Comparison of ENCODE assay signal across 15 mouse cellular contexts in genomic region chr4:123635428-123635827, GRCm38 (mm10). TPM values are rescaled to one million over a fixed set of nuclear protein-coding genes. Genes with fewer than 3 reads are reported as not detected.
DNase-seq lines count a peak whose midpoint lies in the region; ATAC-seq and TF ChIP-seq lines count a peak whose summit lies in the region.
"Had no signal": no experiment of that assay in that cellular context is flagged by ENCODE, and none has a peak within 500 bp of the region (broad histone marks: within the 10 kb centered on the region; RNA-seq: fewer than 3 reads in every experiment).

No protein-coding gene starts in this region.

- H3K4me1 ChIP-seq in kidney, adult 2 months (ENCODE audit: control insufficient read depth, insufficient read depth, low read length), result peaks cover 21% of the 10 kb centered on the region
- H3K4me1 ChIP-seq in ES-Bruce4 (ENCODE audit: control insufficient read depth, insufficient read depth, low read length), result peaks cover 4% of the 10 kb centered on the region
- H3K4me1 ChIP-seq in bone marrow macrophage, adult 2 months (ENCODE audit: control insufficient read depth, insufficient read depth, low read length), result peaks cover 41% of the 10 kb centered on the region
- peaks cover 7% of the 10 kb centered on the region; the same call in 1 of the 2 replicates for H3K4me1 ChIP-seq in lung, postnatal 0 days (ENCODE audit: insufficient read depth, low read depth, low read length)

- no peaks in the 10 kb centered on the region for H3K9me3 ChIP-seq in ES-Bruce4 (replicated peaks; ENCODE audit: control insufficient read depth, insufficient read depth, low read length, poor library complexity, severe bottlenecking)
- no peaks in the 10 kb centered on the region for H3K9me3 ChIP-seq in lung, postnatal 0 days (ENCODE audit: low read length)
- H3K9me3 ChIP-seq: hindbrain, embryonic 13.5 days; limb, embryonic 10.5 days had no signal

- peak; percentile 61 for DNase-seq in kidney, adult 2 months
- no peak for DNase-seq in kidney, postnatal 10 days
- peak; percentile 61 for DNase-seq in lung, postnatal 0 days (ENCODE audit: low spot score)
- DNase-seq in cerebellum, adult 11-12 months, result no peak
- DNase-seq in spleen, adult 18-20 months, result no peak
- DNase-seq in right cerebral cortex, postnatal 25 days, result no peak
- DNase-seq: cerebellum, postnatal 36 days had no signal

- no peak overlapping the region for H3K4me3 ChIP-seq in kidney, adult 2 months (ENCODE audit: insufficient read depth, low read depth, low read length)
- H3K4me3 ChIP-seq in ES-Bruce4 (ENCODE audit: low read depth, low read length), result no peak overlapping the region
- H3K4me3 ChIP-seq in bone marrow macrophage, adult 2 months (ENCODE audit: insufficient read depth, low read length), result no peak overlapping the region
- no peak overlapping the region for H3K4me3 ChIP-seq in lung, postnatal 0 days (ENCODE audit: low read depth, low read length)
- H3K4me3 ChIP-seq: hindbrain, embryonic 13.5 days; layer of hippocampus, adult 2 months; limb, embryonic 10.5 days; myocyte had no signal

- H3K27ac ChIP-seq in kidney, adult 2 months (ENCODE audit: insufficient read depth, low read depth, low read length), result peak overlapping the region; percentile 46; the same call in 1 of the 2 replicates
- H3K27ac ChIP-seq in ES-Bruce4 (ENCODE audit: insufficient read depth, low read length), result peak overlapping the region; percentile 81
- H3K27ac ChIP-seq in bone marrow macrophage, adult 2 months (ENCODE audit: insufficient read depth, low read depth, low read length), result peak overlapping the region; percentile 30; the same call in 1 of the 2 replicates
- peak overlapping the region; percentile 34; the same call in 1 of the 2 replicates for H3K27ac ChIP-seq in lung, postnatal 0 days (ENCODE audit: low read length)
- H3K27ac ChIP-seq: hindbrain, embryonic 13.5 days; layer of hippocampus, adult 2 months; limb, embryonic 10.5 days had no signal

- peak; percentile 47; the same call in 1 of the 2 replicates for ATAC-seq in lung, postnatal 0 days
- ATAC-seq: activated CD4-positive, CD25-positive, alpha-beta regulatory T cell, adult 4 months had no signal

- H3K36me3 ChIP-seq in kidney, adult 2 months (ENCODE audit: control insufficient read depth, insufficient read depth, low read length), result no peaks in the 10 kb centered on the region
- H3K36me3 ChIP-seq in ES-Bruce4 (ENCODE audit: control insufficient read depth, insufficient read depth, low read length, poor library complexity, severe bottlenecking), result no peaks in the 10 kb centered on the region; the same call in 1 of the 2 replicates
- no peaks in the 10 kb centered on the region for H3K36me3 ChIP-seq in lung, postnatal 0 days (ENCODE audit: insufficient read depth, low read length)
- H3K36me3 ChIP-seq: hindbrain, embryonic 13.5 days had no signal

- H3K27me3 ChIP-seq in kidney, adult 2 months (replicated peaks; ENCODE audit: control insufficient read depth, insufficient read depth, low read length), result no peaks in the 10 kb centered on the region
- no peaks in the 10 kb centered on the region for H3K27me3 ChIP-seq in ES-Bruce4 (ENCODE audit: control insufficient read depth, insufficient read depth, low read length, poor library complexity, severe bottlenecking)
- H3K27me3 ChIP-seq in lung, postnatal 0 days (replicated peaks; ENCODE audit: insufficient read depth, low read length), result no peaks in the 10 kb centered on the region
- H3K27me3 ChIP-seq: CH12.LX; hindbrain, embryonic 13.5 days had no signal

- no peak overlapping the region for H3K4me2 ChIP-seq in lung, postnatal 0 days (replicated peaks; ENCODE audit: low read depth, low read length)
- H3K4me2 ChIP-seq: hindbrain, embryonic 13.5 days had no signal

- no peak for TF ChIP-seq EP300 in ES-Bruce4 (IDR thresholded peaks at IDR 0.05; ENCODE audit: insufficient read depth, low read depth, low read length)
- peak; percentile 34; the same call in 1 of the 2 replicates for TF ChIP-seq EP300 in lung, postnatal 0 days (IDR thresholded peaks at IDR 0.05)

- H3K9ac ChIP-seq in ES-Bruce4 (ENCODE audit: low read depth, poor library complexity, severe bottlenecking), result no peak overlapping the region
- no peak overlapping the region for H3K9ac ChIP-seq in lung, postnatal 0 days (replicated peaks; ENCODE audit: low read depth)
- H3K9ac ChIP-seq: hindbrain, embryonic 13.5 days had no signal

- TF ChIP-seq POLR2A in kidney, adult 2 months (IDR thresholded peaks at IDR 0.05; ENCODE audit: low read depth, low read length), result no peak
- no peak for TF ChIP-seq POLR2A in ES-Bruce4 (IDR thresholded peaks at IDR 0.05; ENCODE audit: insufficient read depth, low read length)
- no peak for TF ChIP-seq POLR2A in bone marrow macrophage, adult 2 months (IDR thresholded peaks at IDR 0.05; ENCODE audit: borderline replicate concordance, low read depth, low read length)

- TF ChIP-seq CTCF in kidney, adult 2 months (conservative IDR thresholded peaks at IDR 0.05; ENCODE audit: insufficient read depth, insufficient read length, low read depth, low read length), result no peak
- TF ChIP-seq CTCF in ES-Bruce4 (IDR thresholded peaks at IDR 0.05; ENCODE audit: low read depth, low read length), result no peak
- no peak for TF ChIP-seq CTCF in bone marrow macrophage, adult 2 months (IDR thresholded peaks at IDR 0.05; ENCODE audit: low read depth, low read length)
- no peak for TF ChIP-seq CTCF in lung, postnatal 0 days (IDR thresholded peaks at IDR 0.05)

- WGBS in kidney, adult 2 months, result 49% methylated on average over 1 of the region's 1 CpGs
- WGBS in lung, postnatal 0 days, result 12% methylated on average over 1 of the region's 1 CpGs

RNA-seq across cellular contexts. Expression of gene Macf1, which starts 48.7 kb away (rescaled TPM):
- polyA plus RNA-seq in kidney, adult 2 months (2012; rRNA removed), result 58.4 and 62.9 TPM in 2 replicates
- polyA plus RNA-seq in ES-Bruce4 (2011; ENCODE audit: insufficient read depth, insufficient read length, low read depth, missing spikeins), result 251 and 257 TPM in 2 replicates
- 176 and 182 TPM in 2 replicates for polyA plus RNA-seq in bone marrow macrophage, adult 2 months (2012; ENCODE audit: insufficient read depth, insufficient read length, missing spikeins)
- 181 and 221 TPM in 2 replicates for polyA plus RNA-seq in lung, postnatal 0 days (2015; fragmentation: Nextera tagmentation; extraction: Ambion mirVana)

Comparison
In these comparisons a context has a peak if more than half of its experiments do, and no peak if none do; other contexts are left out.
1. DNase-seq: peak in kidney, adult 2 months (single experiment) and lung, postnatal 0 days (single experiment); none in kidney, postnatal 10 days (single experiment), cerebellum, adult 11-12 months (single experiment), spleen, adult 18-20 months (0 of 2) and right cerebral cortex, postnatal 25 days (single experiment).
2. H3K27ac ChIP-seq: peak in every context shown above with its lines; median percentile 81 in ES-Bruce4; 46 in kidney, adult 2 months; 34 in lung, postnatal 0 days; 30 in bone marrow macrophage, adult 2 months.